Mouse (Mus musculus): ENCODE data around the gene 1700123O20Rik.

1700123O20Rik gene

GRCm38 (mm10) chr14:54720654-54721350 is 34.8 kb downstream of the 1700123O20Rik start:
- DNase-seq (ENCODE audit: low read depth in 2 of 2, low spot score in 2 of 2), result no peak

GRCm38 (mm10) chr14:54721711-54722110 is 35.7 kb downstream of the 1700123O20Rik start:
- DNase-seq (ENCODE audit: low read depth in 2 of 2, low spot score in 2 of 2), result no peak

- no peak for DNase-seq (ENCODE audit: low read depth in 2 of 2, low spot score in 2 of 2)
Observed at GRCm38 (mm10) chr14:54724049-54724448, 38.0 kb downstream of the 1700123O20Rik start.

GRCm38 (mm10) chr14:54727565-54727964 is 41.5 kb downstream of the 1700123O20Rik start:
- no peak for DNase-seq (ENCODE audit: low read depth in 2 of 2, low spot score in 2 of 2)

- DNase-seq (ENCODE audit: low read depth in 2 of 2, low spot score in 2 of 2), result no peak
Observed at GRCm38 (mm10) chr14:54728823-54729653, 43.0 kb downstream of the 1700123O20Rik start.

- DNase-seq (ENCODE audit: low read depth in 2 of 2, low spot score in 2 of 2), result no peak
Observed at GRCm38 (mm10) chr14:54730305-54730704, 44.3 kb downstream of the 1700123O20Rik start.

GRCm38 (mm10) chr14:54732206-54732605 is 46.2 kb downstream of the 1700123O20Rik start:
- no peak for DNase-seq (ENCODE audit: low read depth in 2 of 2, low spot score in 2 of 2)

GRCm38 (mm10) chr14:54734004-54734403 is 48.0 kb downstream of the 1700123O20Rik start:
- no peak for DNase-seq (ENCODE audit: low read depth in 2 of 2, low spot score in 2 of 2)

GRCm38 (mm10) chr14:54735221-54735620 is 49.2 kb downstream of the 1700123O20Rik start:
- no peak for DNase-seq (ENCODE audit: low read depth in 2 of 2, low spot score in 2 of 2)

GRCm38 (mm10) chr14:54736555-54737552 is 50.8 kb downstream of the 1700123O20Rik start:
- no peak for DNase-seq (ENCODE audit: low read depth in 2 of 2, low spot score in 2 of 2)

GRCm38 (mm10) chr14:54737634-54738033 is 51.6 kb downstream of the 1700123O20Rik start:
- DNase-seq (ENCODE audit: low read depth in 2 of 2, low spot score in 2 of 2), result no peak
